Mouse (Mus musculus) lung, embryonic 16.5 days (tissue): ENCODE data around the gene Cd209f. TPM values are rescaled to one million over a fixed set of nuclear protein-coding genes. Genes with fewer than 3 reads are reported as not detected.
"Not testable (repeated sequence)": the region's sequence is repeated elsewhere in the genome, so short reads cannot be mapped to it uniquely, and the experiment has no call there.

Experiments
- ATAC-seq: fragments of 200-750 bp; cut with Nextera tagmentation; 2 replicates; pipeline ENCODE4 v1.8.0; 2017; ENCODE audit warnings: low read depth, mild to moderate bottlenecking, moderate library complexity
- H3K27ac ChIP-seq: fragments of 300-500 bp; sonication (generic); 2 replicates; pipeline ENCODE4 v1.5.1; 2014; ENCODE audit warnings: mild to moderate bottlenecking, control low read depth, low read length
- H3K27me3 ChIP-seq: fragments of 300-500 bp; sonication (generic); 2 replicates; pipeline ENCODE4 v1.6.1; 2014; ENCODE audit warnings: low read depth, low read length, mixed read lengths; ENCODE audit not compliant: control insufficient read depth, insufficient read depth
- H3K36me3 ChIP-seq: fragments of 300-500 bp; sonication (generic); 2 replicates; pipeline ENCODE4 v1.6.1; 2014; ENCODE audit warnings: low read length; ENCODE audit not compliant: control insufficient read depth, insufficient read depth
- H3K4me1 ChIP-seq: fragments of 300-500 bp; sonication (generic); replicated peaks from 2 replicates; pipeline ENCODE4 v1.6.1; 2014; ENCODE audit warnings: low read length, mixed read lengths; ENCODE audit not compliant: control insufficient read depth, insufficient read depth
- H3K4me2 ChIP-seq: fragments of 300-500 bp; sonication (generic); 2 replicates; pipeline ENCODE4 v1.6.1; 2014; ENCODE audit warnings: low read depth, low read length, control low read depth
- H3K4me3 ChIP-seq: fragments of 300-500 bp; sonication (generic); 2 replicates; pipeline ENCODE4 v1.5.1; 2014; ENCODE audit warnings: mild to moderate bottlenecking, low read length, control low read depth
- H3K9ac ChIP-seq: fragments of 300-500 bp; sonication (generic); 2 replicates; pipeline ENCODE4 v1.6.1; 2014; ENCODE audit warnings: low read length, control low read depth
- H3K9me3 ChIP-seq: fragments of 300-500 bp; sonication (generic); 2 replicates; pipeline ENCODE4 v1.6.1; 2016; ENCODE audit warnings: low read length; ENCODE audit not compliant: control insufficient read depth
- WGBS: fragments of 180-500 bp; shearing (Covaris S2); extraction: QIAGEN DNeasy Blood & Tissue Kit; methylation state at CpG from one replicate; pipeline ENCODE4 v1.1.7; 2014; 5-methylcytosine and 5-hydroxymethylcytosine counted together
- polyA plus RNA-seq: library from polyadenylated mRNA; unstranded; fragments of >200 nt; fragmentation: Nextera tagmentation; extraction: Ambion mirVana; gene quantifications from 2 replicates; pipeline ENCODE4 v1.2.1, GENCODE M21; 2015

Cd209f gene
- not detected in 2 replicates for polyA plus RNA-seq

- H3K4me1 ChIP-seq, H3K27me3 ChIP-seq, H3K27ac ChIP-seq, H3K9ac ChIP-seq, H3K4me2 ChIP-seq, H3K36me3 ChIP-seq, H3K4me3 ChIP-seq, H3K9me3 ChIP-seq, ATAC-seq: not testable (repeated sequence)
- 64% methylated on average over 1 of the region's 2 CpGs for WGBS
These were observed at the start of gene Cd209f for GRCm38 (mm10) chr8:4105735-4106134. Cd209f (minus strand) TSS chr8:4105835.

GRCm38 (mm10) chr8:4154878-4155277 is 49.2 kb upstream of the Cd209f start:
- H3K27ac ChIP-seq, result no peak overlapping the region
- no peak for ATAC-seq
- no peak overlapping the region for H3K4me3 ChIP-seq
- no peaks in the 10 kb centered on the region for H3K4me1 ChIP-seq
- H3K36me3 ChIP-seq, result no peaks in the 10 kb centered on the region
- no peak overlapping the region for H3K4me2 ChIP-seq
- no peaks in the 10 kb centered on the region; the same call in 1 of the 2 replicates for H3K9me3 ChIP-seq
- no peak overlapping the region for H3K9ac ChIP-seq
- no peaks in the 10 kb centered on the region for H3K27me3 ChIP-seq

- H3K36me3 ChIP-seq, result no peaks in the 10 kb centered on the region
- H3K4me2 ChIP-seq, result no peak overlapping the region
- no peaks in the 10 kb centered on the region for H3K4me1 ChIP-seq
- no peak overlapping the region for H3K27ac ChIP-seq
- 27% methylated on average over 1 of the region's 1 CpGs for WGBS
- H3K9me3 ChIP-seq, result no peaks in the 10 kb centered on the region; the same call in 1 of the 2 replicates
- ATAC-seq, result no peak
- H3K9ac ChIP-seq, result no peak overlapping the region
- H3K27me3 ChIP-seq, result no peaks in the 10 kb centered on the region
- no peak overlapping the region for H3K4me3 ChIP-seq
These were observed 41.6 kb upstream of the Cd209f start for GRCm38 (mm10) chr8:4147272-4147671.

- Histone ChIP-seq H3K27ac (no peak overlapping the region), H3K27me3 (no peaks in the 10 kb centered on the region), H3K36me3 (no peaks in the 10 kb centered on the region), H3K9me3 (no peaks in the 10 kb centered on the region), H3K4me1 (no peaks in the 10 kb centered on the region), H3K4me2 (no peak overlapping the region), H3K4me3 (no peak overlapping the region), H3K9ac (no peak overlapping the region)
- whole genome bisulfite sequencing, result 61% methylated on average over 3 of the region's 3 CpGs
- ATAC-seq, result no peak
These were observed 36.1 kb upstream of the Cd209f start for GRCm38 (mm10) chr8:4141721-4142120.

- Histone ChIP-seq H3K4me2 (no peak overlapping the region), H3K4me1 (no peaks in the 10 kb centered on the region), H3K27ac (no peak overlapping the region), H3K9ac (no peak overlapping the region), H3K4me3 (no peak overlapping the region), H3K9me3 (no peaks in the 10 kb centered on the region), H3K27me3 (no peaks in the 10 kb centered on the region), H3K36me3 (no peaks in the 10 kb centered on the region)
- WGBS, result 5% methylated on average over 12 of the region's 12 CpGs
- ATAC-seq, result peak; percentile 52; the same call in 1 of the 2 replicates
These were observed 34.3 kb upstream of the Cd209f start for GRCm38 (mm10) chr8:4139660-4140646.

- H3K27me3 ChIP-seq, result no peaks in the 10 kb centered on the region
- WGBS, result 91% methylated on average over 10 of the region's 10 CpGs
- no peak within 1 kb of the TSS for H3K9ac ChIP-seq
- no peaks in the 10 kb centered on the region for H3K4me1 ChIP-seq
- no peak within 1 kb of the TSS for H3K27ac ChIP-seq
- H3K4me2 ChIP-seq, result no peak within 1 kb of the TSS
- H3K4me3 ChIP-seq, result no peak within 1 kb of the TSS
- H3K36me3 ChIP-seq, result no peaks in the 10 kb centered on the region
- no peaks in the 10 kb centered on the region for H3K9me3 ChIP-seq
- ATAC-seq, result no peak
These were observed 28.2 kb upstream of the Cd209f start, which contains the start of gene Cd209g for GRCm38 (mm10) chr8:4133798-4134197. Cd209g (plus strand) TSS chr8:4134098.

GRCm38 (mm10) chr8:4088514-4088913 is 17.1 kb downstream of the Cd209f start:
- not testable (repeated sequence) for H3K4me3 ChIP-seq, H3K4me2 ChIP-seq, H3K36me3 ChIP-seq, H3K4me1 ChIP-seq, ATAC-seq, H3K9ac ChIP-seq, H3K27me3 ChIP-seq, H3K27ac ChIP-seq, H3K9me3 ChIP-seq
- whole genome bisulfite sequencing, result 67% methylated on average over 3 of the region's 3 CpGs

- not testable (repeated sequence) for H3K36me3 ChIP-seq, H3K4me2 ChIP-seq, H3K27ac ChIP-seq, H3K4me1 ChIP-seq, ATAC-seq, H3K27me3 ChIP-seq, H3K9ac ChIP-seq, H3K4me3 ChIP-seq, H3K9me3 ChIP-seq
- WGBS, result 36% methylated on average over 33 of the region's 33 CpGs
These were observed 18.4 kb downstream of the Cd209f start for GRCm38 (mm10) chr8:4087180-4087722.
